Mouse (Mus musculus): Measurements from ENCODE around the gene Catsper4.
A peak's percentile ranks its signal among the peaks of the same experiment; 100 is the strongest.

DNA sequence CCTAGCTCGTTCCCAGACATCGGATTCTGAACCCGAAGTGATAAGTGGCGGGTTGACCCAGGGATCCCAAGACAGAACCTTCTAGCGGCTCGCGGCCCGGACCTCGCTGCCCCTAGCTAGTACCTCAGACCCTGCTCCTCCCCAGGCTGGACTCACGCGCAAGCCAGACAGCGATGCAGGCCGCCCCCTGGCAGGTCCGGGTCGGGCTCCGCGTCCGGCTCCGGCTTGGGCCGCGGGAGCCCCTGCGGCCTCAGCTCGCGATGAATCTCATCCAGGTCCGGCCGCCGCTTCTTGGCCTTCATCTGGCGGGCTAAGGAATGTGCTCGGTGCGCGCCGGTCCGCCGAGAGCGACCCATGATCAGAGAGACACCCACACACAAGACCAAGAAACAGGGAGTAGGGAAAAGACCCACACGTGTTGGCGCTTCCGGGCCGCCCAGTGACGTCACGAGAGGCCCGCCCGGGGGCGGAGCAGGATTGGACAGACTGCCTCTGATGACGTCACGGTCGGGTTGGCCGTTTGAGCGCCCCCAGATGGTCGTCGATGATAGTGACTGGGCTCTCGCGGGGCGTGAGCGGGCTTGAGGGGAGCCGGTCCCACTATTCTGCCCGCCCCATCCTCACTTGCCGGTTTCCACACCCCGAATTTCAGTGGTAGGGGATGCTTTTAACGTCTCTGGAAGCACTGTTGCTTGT, 18.1 kb upstream of the Catsper4 start, which contains the start of gene Zfp593:
- peak; percentile 78 for TF ChIP-seq CTCF (IDR thresholded peaks at IDR 0.05; ENCODE audit: low read depth, low read length)
- TF ChIP-seq POLR2A (IDR thresholded peaks at IDR 0.05; ENCODE audit: insufficient read depth, low read length), result peak; percentile 9

Data from ES-Bruce4 (cell line).